Mouse (Mus musculus) cerebellum, adult 2 months (tissue): Measurements from ENCODE around the gene Zbtb45.

Experiments used
- CTCF ChIP-seq: fragments of 200-500 bp; IDR thresholded peaks from 2 replicates; pipeline ENCODE4 v1.5.1; 2011; ENCODE audit warnings: low read depth, mild to moderate bottlenecking, control low read depth, low read length, moderate library complexity, borderline replicate concordance; ENCODE audit not compliant: insufficient read depth
- POLR2A ChIP-seq: fragments of 200-500 bp; IDR thresholded peaks from 2 replicates; pipeline ENCODE4 v1.6.1; 2011; ENCODE audit warnings: low read length, control low read depth, borderline replicate concordance; ENCODE audit not compliant: insufficient read depth

DNA sequence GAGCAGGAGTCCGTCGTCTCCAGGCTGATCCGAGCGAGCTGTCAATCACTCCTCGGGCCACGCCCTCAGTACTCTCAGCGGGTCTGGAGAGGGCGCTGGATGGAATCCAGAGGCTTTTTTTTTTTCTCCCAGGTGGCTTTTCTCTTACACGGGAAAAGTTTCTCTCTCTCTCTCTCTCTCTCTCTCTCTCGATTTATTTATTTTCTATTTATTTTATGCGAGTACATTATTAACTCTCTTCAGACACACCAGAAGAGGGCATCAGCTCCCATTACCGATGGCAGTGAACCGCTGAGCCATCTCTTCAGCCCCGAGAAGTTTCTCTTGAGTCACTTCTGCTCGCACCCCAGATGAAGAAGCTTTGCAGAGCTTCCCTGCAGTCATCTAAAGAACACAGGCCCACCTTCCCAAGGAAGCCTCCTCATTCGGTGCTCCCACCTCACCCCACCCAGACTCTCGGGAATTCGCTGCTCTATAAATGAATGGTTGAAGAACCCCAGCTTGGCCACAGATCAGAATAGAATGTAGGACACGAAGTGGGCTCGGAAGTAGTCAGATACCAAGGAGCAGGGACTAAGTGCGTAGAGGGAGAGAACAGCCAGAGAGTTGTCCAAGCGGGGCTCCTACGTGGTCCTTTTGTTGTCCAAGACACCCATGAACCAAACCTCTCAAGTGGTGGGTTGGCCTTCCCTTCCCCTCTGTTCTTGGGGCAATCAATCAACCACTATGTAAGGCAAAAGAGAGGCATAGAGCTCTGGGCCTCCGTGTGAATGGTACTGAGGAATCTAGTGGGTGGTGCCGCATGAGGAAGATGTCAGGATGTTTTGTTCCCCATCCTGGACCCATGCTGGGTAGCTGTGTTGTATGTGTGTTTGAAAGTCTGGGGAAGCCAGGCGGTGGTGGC lies at the start of gene Zbtb45:
- TF ChIP-seq CTCF (no peak), POLR2A (no peak)
